Mouse (Mus musculus): ENCODE results near the gene Agt. TPM values are rescaled to one million over a fixed set of nuclear protein-coding genes. Genes with fewer than 3 reads are reported as not detected.

Gene Agt
- total RNA-seq (2022) = 10 to 100 TPM in 2 of 4 experiments, 1 to 10 TPM in 2; 7.5 to 10.9 (median 9.9) TPM

DNA sequence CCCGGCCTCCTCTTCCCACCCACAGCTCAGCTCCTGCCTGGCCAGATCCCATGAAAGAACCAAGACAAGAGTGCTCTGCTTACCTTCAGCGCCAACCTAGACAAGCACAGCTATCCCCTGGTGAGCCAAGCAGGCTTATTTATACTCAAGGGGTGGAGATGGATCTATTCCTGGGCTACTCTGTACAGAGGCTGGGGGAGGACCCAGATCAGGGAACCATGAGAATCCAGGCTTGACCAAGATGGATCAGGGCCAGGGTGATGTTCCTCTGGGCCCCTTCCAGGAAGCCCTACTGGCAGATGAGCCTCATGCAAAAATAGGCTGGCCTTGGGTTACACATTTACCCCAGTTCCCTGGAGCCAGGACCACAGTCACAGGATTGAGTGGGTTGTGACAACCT, at the start of gene Agt:
TSS of gene Agt (minus strand) at position 114 of the 400 bp plus-strand sequence.
- DNase-seq (ENCODE audit: low spot score in 2 of 2) = peak; percentile 91 to 92

DNA sequence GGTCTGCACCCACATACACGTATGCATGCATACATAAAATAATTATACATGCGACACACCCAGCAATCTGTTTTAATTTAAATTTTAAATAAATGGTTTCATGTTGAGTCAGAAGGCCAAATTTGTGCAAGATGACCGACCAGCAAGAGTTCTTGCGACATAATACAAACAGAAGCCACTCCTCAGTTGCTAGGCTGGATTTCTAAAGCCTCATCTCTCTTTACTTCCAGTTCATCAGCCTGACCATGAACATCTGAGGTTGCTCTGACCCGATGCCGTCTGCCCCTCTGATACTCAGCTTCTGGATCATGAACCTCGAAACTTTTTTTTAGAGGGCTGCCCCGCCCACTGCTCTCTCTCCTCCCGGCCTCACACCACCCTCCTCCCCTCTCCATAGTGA, 48.7 kb upstream of the Agt start:
- no peak for DNase-seq (ENCODE audit: low spot score in 2 of 2)

DNA sequence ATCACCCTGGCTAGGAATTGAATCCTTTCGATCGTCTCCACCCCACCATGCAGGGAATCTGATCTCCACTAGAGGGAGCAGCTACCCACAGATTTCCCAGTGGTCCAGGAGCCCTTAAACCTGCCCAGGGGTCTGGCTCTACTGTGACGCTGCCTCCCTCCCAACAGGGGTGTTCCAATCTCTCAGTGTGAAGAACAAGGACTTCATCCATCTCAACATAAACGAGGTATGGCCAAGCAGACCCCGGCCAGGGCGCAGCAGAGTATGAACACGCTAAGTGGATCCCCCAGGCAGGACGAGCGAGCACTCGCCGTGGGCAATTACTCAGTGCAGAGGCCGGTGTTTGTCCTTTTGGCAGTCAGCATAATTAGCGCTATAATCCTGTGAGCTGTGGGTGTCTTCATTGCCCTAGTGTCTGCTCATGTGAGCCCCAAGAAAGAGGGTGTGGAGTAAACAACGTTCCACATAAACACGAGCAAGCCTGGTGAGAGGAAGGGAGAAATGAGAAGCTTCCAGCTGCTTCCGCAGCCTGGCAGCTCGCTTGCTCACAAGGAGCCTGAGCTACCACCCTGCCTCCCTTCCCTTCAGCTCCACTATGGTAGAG, 47.9 kb upstream of the Agt start:
- peak; percentile 42 to 51 for DNase-seq (ENCODE audit: low spot score in 2 of 2)

DNA sequence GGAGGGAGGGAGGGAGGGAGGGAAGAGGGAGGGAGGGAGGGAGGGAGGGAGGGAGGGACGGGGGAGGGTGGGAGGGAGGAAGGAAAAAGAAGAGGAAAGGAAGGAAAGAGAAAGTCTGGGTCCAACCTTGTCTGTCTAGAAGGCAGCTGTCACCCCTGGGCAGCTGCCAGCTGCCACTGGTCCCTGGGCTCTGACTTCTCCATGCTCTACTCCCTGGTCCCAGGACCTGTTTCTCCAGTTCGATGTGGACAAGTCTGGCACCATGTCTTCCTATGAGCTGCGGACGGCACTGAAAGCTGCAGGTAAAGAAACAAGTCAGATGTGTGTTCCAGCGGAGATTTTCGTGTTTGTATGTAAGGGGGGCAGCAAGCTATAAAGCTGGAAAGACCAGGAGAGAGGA, 44.8 kb upstream of the Agt start:
- no peak for DNase-seq (ENCODE audit: low spot score in 2 of 2)

DNA sequence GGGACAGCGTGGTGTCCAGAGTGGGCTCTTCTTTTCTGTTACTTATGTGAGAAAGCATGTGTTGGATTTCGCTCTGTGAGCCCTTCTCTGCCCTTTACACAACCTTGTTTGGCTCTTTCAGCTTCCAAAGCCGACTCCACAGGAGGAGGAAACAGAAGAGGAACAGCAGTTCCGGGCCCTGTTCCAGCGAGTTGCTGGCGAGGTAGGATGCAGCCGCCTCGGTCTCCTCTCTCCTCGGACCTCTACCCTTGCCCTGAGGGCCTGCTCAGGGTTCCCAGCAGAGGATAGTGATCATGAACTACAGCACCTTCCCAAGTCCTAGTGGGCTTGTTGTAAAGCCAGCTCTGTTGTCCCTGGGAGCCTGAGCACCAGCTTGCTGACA, 39.5 kb upstream of the Agt start:
- no peak for DNase-seq (ENCODE audit: low spot score in 2 of 2)

DNA sequence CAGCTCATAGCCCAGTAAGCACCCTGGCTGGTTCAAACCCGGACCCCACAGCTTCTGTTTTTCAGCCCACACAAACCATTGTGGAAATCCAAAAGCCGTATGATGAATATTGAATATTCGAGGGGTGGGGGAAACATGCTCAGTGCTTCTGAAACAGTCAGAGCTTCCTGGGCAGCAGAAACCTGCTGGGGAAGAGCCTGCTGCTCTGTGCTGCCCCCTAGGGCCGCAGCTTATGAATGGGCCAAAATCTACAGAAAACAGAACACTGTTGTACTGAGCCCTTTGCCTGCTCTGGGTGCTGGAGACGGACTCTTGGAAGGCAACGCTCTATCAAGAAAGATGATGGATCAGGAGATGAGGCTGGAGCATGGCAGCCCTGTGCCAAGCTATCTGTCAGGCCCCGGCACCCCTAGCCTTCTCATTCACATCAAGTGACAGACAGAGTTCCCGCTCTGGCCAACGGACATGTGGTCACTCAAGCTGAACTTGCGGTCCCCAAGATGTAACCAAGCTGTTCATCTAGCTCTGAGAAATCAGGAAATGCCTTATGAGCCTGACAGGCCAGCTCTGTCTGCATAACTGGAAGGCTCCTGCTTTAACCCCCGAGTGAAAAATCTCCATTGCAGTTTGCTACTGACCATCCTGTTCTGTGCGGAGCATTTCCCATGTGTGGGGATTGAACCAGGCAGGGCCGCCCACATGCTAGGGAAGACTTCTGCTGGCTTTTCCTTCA, 38.9 kb upstream of the Agt start:
- DNase-seq (ENCODE audit: low spot score in 2 of 2) = no peak

DNA sequence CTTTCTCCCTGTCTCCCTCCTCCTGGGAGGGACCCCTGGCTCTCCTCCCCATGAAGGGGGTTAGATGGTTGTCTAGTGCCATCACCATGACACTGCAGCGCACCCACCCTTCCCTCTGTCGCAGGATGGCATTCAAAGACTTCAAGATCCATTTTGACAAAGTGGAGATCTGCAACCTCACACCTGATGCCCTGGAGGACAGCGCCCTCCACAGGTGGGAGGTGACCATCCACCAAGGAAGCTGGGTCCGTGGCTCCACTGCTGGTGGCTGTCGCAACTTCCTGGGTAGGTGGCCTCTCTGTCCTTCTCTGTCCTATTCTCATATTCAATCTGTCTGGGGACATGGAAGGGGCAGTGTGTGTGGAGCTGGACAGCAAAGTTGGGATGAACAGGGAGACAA, 34.6 kb upstream of the Agt start:
- no peak for DNase-seq (ENCODE audit: low spot score in 2 of 2)

- no peak for DNase-seq (ENCODE audit: low spot score in 2 of 2)
Observed at GRCm38 (mm10) chr8:124589393-124589792, 19.9 kb upstream of the Agt start.

- no peak for DNase-seq (ENCODE audit: low spot score in 2 of 2)
Observed at GRCm38 (mm10) chr8:124586556-124586955, 17.1 kb upstream of the Agt start.

DNA sequence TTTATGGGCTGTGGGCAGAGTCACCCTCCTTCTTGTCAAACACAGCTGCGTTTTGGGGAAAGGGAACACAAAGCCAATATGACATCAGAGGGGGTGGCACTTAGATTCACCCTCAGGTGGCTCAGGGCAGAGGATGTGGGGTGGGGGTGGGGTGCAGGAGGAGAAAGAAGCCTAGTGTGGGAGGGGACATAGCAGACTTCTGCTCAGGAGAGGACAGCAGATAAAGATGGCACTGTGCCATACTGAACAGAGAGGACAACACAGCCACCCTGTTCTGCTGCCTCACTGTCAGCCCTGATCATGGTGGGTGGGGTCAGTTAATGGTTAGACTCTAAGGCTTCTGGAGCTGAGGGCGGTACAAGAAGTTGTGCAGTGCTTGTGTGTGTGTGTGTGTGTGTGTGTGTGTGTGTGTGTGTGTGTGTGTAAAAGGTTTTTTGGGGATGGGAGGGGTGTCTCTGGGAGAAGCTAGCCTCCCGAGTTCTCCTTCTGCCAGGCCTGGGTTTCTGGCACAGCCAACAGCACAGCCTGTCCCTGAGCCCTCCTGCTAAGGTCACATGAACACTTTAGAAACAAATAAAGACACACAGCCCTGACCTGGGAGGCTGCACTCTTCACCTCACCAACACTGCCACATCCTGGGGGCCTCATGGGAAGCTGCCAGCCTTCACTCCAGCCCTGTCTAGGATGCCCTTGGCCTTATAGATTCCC, 16.4 kb upstream of the Agt start:
- DNase-seq (ENCODE audit: low spot score in 2 of 2) = no peak

- DNase-seq (ENCODE audit: low spot score in 2 of 2) = no peak
Observed at GRCm38 (mm10) chr8:124576751-124577150, 7.2 kb upstream of the Agt start.

- DNase-seq (ENCODE audit: low spot score in 2 of 2) = no peak
Observed at GRCm38 (mm10) chr8:124575811-124576210, 6.3 kb upstream of the Agt start, which contains the start of gene Capn9. TSS of gene Capn9 (plus strand) at chr8:124576111.

DNA sequence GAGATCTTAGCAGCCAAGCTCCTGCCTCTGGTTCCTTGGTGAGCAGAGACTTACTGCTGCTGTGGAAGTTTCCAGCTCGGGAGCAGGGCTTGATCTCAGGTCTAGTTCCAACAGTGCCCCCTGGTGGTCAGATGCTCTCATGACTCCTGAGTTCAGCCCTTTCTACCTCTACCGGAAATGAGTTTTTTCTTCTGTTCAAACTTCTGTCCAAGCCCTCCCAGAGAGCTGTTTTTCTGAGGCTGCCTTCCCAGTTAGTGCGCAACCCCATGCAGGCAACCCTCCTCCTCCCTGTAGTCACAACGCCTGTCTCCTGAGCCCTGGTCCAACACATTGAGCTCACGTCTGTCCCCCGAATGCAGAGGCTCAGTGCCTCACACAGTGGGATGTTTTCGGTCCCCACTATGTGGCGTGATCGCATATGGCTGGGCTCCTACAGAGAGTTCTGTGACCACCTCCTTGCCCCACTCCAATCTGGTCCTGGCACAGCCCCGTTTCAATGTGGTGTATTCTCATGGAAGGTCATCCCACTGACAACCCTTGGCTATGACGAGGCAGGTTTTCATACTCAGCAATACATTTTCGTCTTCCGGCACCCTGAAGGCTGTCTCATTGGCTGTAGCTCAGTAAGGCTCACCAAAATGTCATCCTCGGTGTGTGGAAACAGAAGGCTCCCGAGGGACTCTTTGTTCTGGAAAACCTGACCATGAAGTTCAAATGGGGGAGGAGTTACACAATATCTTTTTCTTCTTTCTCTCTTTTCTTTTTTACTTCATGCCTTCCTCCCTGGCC, 4.2 kb upstream of the Agt start:
- DNase-seq (ENCODE audit: low spot score in 2 of 2) = peak; percentile 75 to 80

GRCm38 (mm10) chr8:124572430-124572775, 2.9 kb upstream of the Agt start:
- no peak for DNase-seq (ENCODE audit: low spot score in 2 of 2)

GRCm38 (mm10) chr8:124571732-124572429, 2.4 kb upstream of the Agt start:
- DNase-seq (ENCODE audit: low spot score in 2 of 2) = no peak

DNA sequence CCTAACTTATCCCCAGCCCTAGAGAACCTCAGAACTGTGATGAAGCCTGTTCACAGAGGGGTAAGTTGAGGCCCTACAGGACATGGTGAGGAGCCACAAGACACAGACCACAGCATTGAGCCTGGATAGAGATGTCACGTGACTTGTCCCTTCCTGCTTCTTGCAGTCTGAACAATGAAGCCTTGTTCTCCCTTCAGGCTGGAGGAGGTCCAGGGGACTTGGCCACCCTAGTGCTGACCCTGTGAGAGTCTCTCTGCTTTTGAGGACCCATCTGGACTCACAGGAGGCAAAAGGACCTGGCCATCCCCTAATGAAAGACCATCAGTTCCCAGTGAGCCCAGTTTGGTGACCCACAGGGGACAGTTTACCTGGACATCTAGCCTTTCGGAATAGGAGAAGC, 406 bp downstream of the Agt start:
- no peak for DNase-seq (ENCODE audit: low spot score in 2 of 2)

GRCm38 (mm10) chr8:124567584-124567983, 1.9 kb downstream of the Agt start:
- DNase-seq (ENCODE audit: low spot score in 2 of 2) = no peak

DNA sequence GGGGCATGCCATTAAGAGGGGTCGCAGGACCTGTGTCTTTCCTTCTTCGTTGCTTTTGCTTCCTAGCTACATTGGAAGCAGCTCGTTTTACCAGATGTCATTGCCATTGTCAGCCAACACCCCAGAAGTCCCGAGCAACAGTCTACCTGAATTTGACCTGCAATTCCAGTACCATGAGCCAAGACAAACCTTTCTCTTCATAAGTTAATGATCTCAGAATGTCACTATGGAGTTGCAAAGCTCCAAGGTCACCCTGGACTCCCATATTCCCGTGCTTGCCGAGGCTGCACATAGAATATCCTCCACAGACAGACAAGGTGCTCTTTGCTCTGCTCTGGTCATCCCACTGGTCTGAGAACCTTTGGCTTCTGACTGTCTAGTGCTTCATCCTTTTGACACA, 2.4 kb downstream of the Agt start:
- no peak for DNase-seq (ENCODE audit: low spot score in 2 of 2)

- DNase-seq (ENCODE audit: low spot score in 2 of 2) = no peak
Observed at GRCm38 (mm10) chr8:124557476-124557875, 12.0 kb downstream of the Agt start.

GRCm38 (mm10) chr8:124556658-124557057, 12.8 kb downstream of the Agt start:
- no peak for DNase-seq (ENCODE audit: low spot score in 2 of 2)

DNA sequence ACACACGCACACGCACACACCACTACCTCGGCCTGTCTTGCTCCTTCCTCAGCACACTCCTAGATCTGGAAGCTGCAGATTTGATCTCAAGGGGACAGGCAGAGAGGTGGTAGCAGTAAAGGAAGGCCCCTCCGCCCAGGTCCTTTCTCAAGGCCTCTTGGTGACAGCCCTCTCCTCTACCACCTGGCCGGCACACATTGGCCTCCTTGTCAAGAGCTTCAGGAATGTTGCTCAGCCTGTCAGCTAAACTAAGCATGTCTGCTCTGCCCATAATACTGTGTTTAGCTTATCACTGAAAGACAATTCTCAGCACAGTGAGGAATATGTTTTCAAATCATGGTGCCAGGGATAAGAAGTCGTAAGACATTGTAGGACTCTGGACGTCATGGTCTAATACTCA, 13.3 kb downstream of the Agt start:
- no peak for DNase-seq (ENCODE audit: low spot score in 2 of 2)
